In genomic region chr12:13939494-13939893, GRCm38 (mm10) we compare ENCODE assay signal across 22 mouse cellular contexts.
DNase-seq lines count a peak whose midpoint lies in the region; ATAC-seq lines count a peak whose summit lies in the region.
"Had no signal": no experiment of that assay in that cellular context is flagged by ENCODE, and none has a peak within 500 bp of the region (broad histone marks: within the 10 kb centered on the region; RNA-seq: fewer than 3 reads in every experiment).

No protein-coding gene starts in this region.

- no peak overlapping the region for H3K4me3 ChIP-seq in kidney, embryonic 15.5 days (replicated peaks)
- no peak overlapping the region for H3K4me3 ChIP-seq in hindbrain, embryonic 14.5 days (replicated peaks; ENCODE audit: low read length)
- H3K4me3 ChIP-seq: forebrain, embryonic 12.5 days; heart, embryonic 10.5 days; hindbrain, embryonic 15.5 days; layer of hippocampus, adult 2 months had no signal

- H3K4me1 ChIP-seq in kidney, embryonic 15.5 days, result no peaks in the 10 kb centered on the region
- no peaks in the 10 kb centered on the region for H3K4me1 ChIP-seq in hindbrain, embryonic 14.5 days (replicated peaks; ENCODE audit: control insufficient read depth, insufficient read depth, low read length)
- H3K4me1 ChIP-seq: forebrain, embryonic 12.5 days; heart, embryonic 10.5 days; hindbrain, embryonic 15.5 days had no signal

- H3K4me2 ChIP-seq in kidney, embryonic 15.5 days, result no peak overlapping the region
- H3K4me2 ChIP-seq in hindbrain, embryonic 14.5 days (replicated peaks), result no peak overlapping the region
- H3K4me2 ChIP-seq: forebrain, embryonic 12.5 days; hindbrain, embryonic 15.5 days; midbrain, embryonic 11.5 days had no signal

- DNase-seq in layer of hippocampus, adult 9-11 months, result peak; percentile 7
- no peak for DNase-seq in layer of hippocampus, postnatal 25 days (ENCODE audit: extremely low spot score in 1 of 2, low spot score in 1 of 2)
- peak; percentile 4 to 17 for DNase-seq in frontal cortex, postnatal 10 days (ENCODE audit: low spot score in 2 of 2)
- DNase-seq in left cerebral cortex, adult 9 months (ENCODE audit: low spot score in 2 of 2), result peak; percentile 76 to 80
- DNase-seq in right cerebral cortex, postnatal 25 days, result peak; percentile 44
- no peak for DNase-seq in hindbrain, embryonic 14.5 days (ENCODE audit: low spot score)
- DNase-seq: adrenal gland, postnatal 10 days; cerebellum, adult 9-11 months; gastrocnemius, postnatal 36 days; heart, postnatal 4 days; kidney, adult 8-10 months; kidney, postnatal 14 days; thymus, postnatal 25 days had no signal

- no peaks in the 10 kb centered on the region for H3K9me3 ChIP-seq in kidney, embryonic 15.5 days (replicated peaks)
- H3K9me3 ChIP-seq in hindbrain, embryonic 14.5 days (ENCODE audit: control insufficient read depth, low read length), result no peaks in the 10 kb centered on the region
- H3K9me3 ChIP-seq: forebrain, embryonic 12.5 days; heart, embryonic 10.5 days; hindbrain, embryonic 15.5 days had no signal

- no peak overlapping the region for H3K9ac ChIP-seq in kidney, embryonic 15.5 days
- H3K9ac ChIP-seq in hindbrain, embryonic 14.5 days, result no peak overlapping the region
- H3K9ac ChIP-seq: forebrain, embryonic 12.5 days; hindbrain, embryonic 15.5 days had no signal

- no peaks in the 10 kb centered on the region for H3K27me3 ChIP-seq in kidney, embryonic 15.5 days
- H3K27me3 ChIP-seq in hindbrain, embryonic 14.5 days (ENCODE audit: control insufficient read depth, insufficient read depth, low read length), result no peaks in the 10 kb centered on the region
- H3K27me3 ChIP-seq: forebrain, embryonic 12.5 days; hindbrain, embryonic 15.5 days had no signal

- no peak for ATAC-seq in kidney, embryonic 15.5 days (replicated peaks; ENCODE audit: low FRiP score)
- ATAC-seq in megakaryocyte-erythroid progenitor cell, adult 5-6 weeks (replicated peaks; ENCODE audit: low FRiP score, low TSS enrichment, poor library complexity, severe bottlenecking), result no peak
- no peak for ATAC-seq in hindbrain, embryonic 14.5 days (ENCODE audit: low FRiP score)
- ATAC-seq: lung, postnatal 0 days had no signal

- no peaks in the 10 kb centered on the region for H3K36me3 ChIP-seq in kidney, embryonic 15.5 days
- H3K36me3 ChIP-seq in hindbrain, embryonic 14.5 days (replicated peaks; ENCODE audit: control insufficient read depth, insufficient read depth), result no peaks in the 10 kb centered on the region
- H3K36me3 ChIP-seq: forebrain, embryonic 12.5 days; heart, embryonic 10.5 days; hindbrain, embryonic 15.5 days had no signal

- H3K27ac ChIP-seq in kidney, embryonic 15.5 days, result no peak overlapping the region
- no peak overlapping the region for H3K27ac ChIP-seq in hindbrain, embryonic 14.5 days
- H3K27ac ChIP-seq: forebrain, embryonic 12.5 days; heart, embryonic 10.5 days; hindbrain, embryonic 15.5 days; layer of hippocampus, adult 2 months; macrophage had no signal

- 93% methylated on average over 4 of the region's 4 CpGs for WGBS in kidney, embryonic 15.5 days
- WGBS in hindbrain, embryonic 14.5 days, result 97% methylated on average over 4 of the region's 4 CpGs

Comparison
In these comparisons a context has a peak if more than half of its experiments do, and no peak if none do; other contexts are left out.
1. DNase-seq: peak in layer of hippocampus, adult 9-11 months (single experiment), frontal cortex, postnatal 10 days (2 of 2), left cerebral cortex, adult 9 months (2 of 2) and right cerebral cortex, postnatal 25 days (single experiment); none in layer of hippocampus, postnatal 25 days (0 of 2) and hindbrain, embryonic 14.5 days (single experiment).